ENCODE assay signal across 1 mouse cellular context in the genomic region with DNA sequence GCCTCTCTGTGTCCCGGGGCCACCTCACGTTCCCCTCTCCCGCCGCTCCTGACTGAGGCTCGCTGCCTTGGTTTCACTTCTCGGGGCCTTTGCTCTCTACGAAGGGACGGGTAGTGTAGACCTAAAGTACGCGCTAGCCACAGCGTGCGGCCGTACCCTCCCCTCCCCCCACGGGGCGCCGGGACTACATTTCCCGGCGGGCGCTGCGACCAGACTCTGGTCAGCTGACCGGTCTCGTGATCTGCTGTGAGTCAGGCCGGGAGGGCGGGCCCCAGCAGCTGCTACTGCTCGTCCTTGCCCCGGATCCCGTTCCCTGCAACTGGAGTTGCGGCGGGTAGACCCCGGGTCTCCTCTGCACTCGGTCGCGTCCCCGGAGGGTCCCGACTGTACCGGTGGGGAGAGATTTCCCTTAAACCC.
TF ChIP-seq lines count a peak whose summit lies in the region.

No protein-coding gene starts in this region.

TF ChIP-seq in MEL, 35 proteins besides CTCF, POLR2A, EP300 and RAD21 (continued from another document):
- TF ChIP-seq TCF12 (IDR thresholded peaks at IDR 0.05; ENCODE audit: low read depth, low read length) = peak; percentile 61
- TF ChIP-seq ETS1 (IDR thresholded peaks at IDR 0.05; ENCODE audit: low read depth, low read length) = peak; percentile 85
- TF ChIP-seq TBP (IDR thresholded peaks at IDR 0.05; ENCODE audit: low read depth, low read length) = peak; percentile 39; the same call in 1 of the 2 replicates
- no peak for TF ChIP-seq TAL1 (IDR thresholded peaks at IDR 0.05; ENCODE audit: low read length)
- no peak for TF ChIP-seq ZNF384 (IDR thresholded peaks at IDR 0.05; ENCODE audit: low read depth, low read length)
- TF ChIP-seq MAZ (IDR thresholded peaks at IDR 0.05; ENCODE audit: low read depth, low read length) = peak; percentile 17; the same call in 1 of the 2 replicates
- TF ChIP-seq RCOR1 (IDR thresholded peaks at IDR 0.05; ENCODE audit: low read depth, low read length) = no peak
- TF ChIP-seq CHD1 (IDR thresholded peaks at IDR 0.05; ENCODE audit: low read depth, low read length) = no peak
- TF ChIP-seq ZMIZ1 (IDR thresholded peaks at IDR 0.05; ENCODE audit: low read depth, low read length) = 0 out of 2 replicates have a peak, but pooled peaks have one; percentile 43
- no peak for TF ChIP-seq JUND (IDR thresholded peaks at IDR 0.05; ENCODE audit: low read depth, low read length)
- peak; percentile 87 for TF ChIP-seq BHLHE40 (IDR thresholded peaks at IDR 0.05; ENCODE audit: borderline replicate concordance, low read depth, low read length)
- TF ChIP-seq SIN3A (IDR thresholded peaks at IDR 0.05; ENCODE audit: low read length) = peak; percentile 99
- TF ChIP-seq USF1 (IDR thresholded peaks at IDR 0.05; ENCODE audit: low read depth, low read length) = peak; percentile 99
- TF ChIP-seq ELF1 (IDR thresholded peaks at IDR 0.05; ENCODE audit: low read depth, low read length) = peak; percentile 38; the same call in 1 of the 2 replicates
- TF ChIP-seq KAT2A (conservative IDR thresholded peaks at IDR 0.05; ENCODE audit: low read depth, low read length) = peak; percentile 87; the same call in 1 of the 2 replicates
- TF ChIP-seq MAFK (IDR thresholded peaks at IDR 0.05; ENCODE audit: borderline replicate concordance, low read depth, low read length) = no peak
- TF ChIP-seq MEF2A (IDR thresholded peaks at IDR 0.05; ENCODE audit: extremely low read depth, insufficient replicate concordance, low read depth, low read length, poor library complexity, severe bottlenecking) = no peak
- 0 out of 2 replicates have a peak, but pooled peaks have one; percentile 37 for TF ChIP-seq MYB (IDR thresholded peaks at IDR 0.05; ENCODE audit: low read depth, low read length)
- peak; percentile 96 for TF ChIP-seq HCFC1 (IDR thresholded peaks at IDR 0.05; ENCODE audit: low read depth, low read length)
- TF ChIP-seq NRF1 (IDR thresholded peaks at IDR 0.05; ENCODE audit: insufficient read depth, low read depth, low read length, poor library complexity, severe bottlenecking) = 0 out of 2 replicates have a peak, but pooled peaks have one; percentile 43
- no peak for TF ChIP-seq ZC3H11A (IDR thresholded peaks at IDR 0.05; ENCODE audit: low read depth, low read length)
- 0 out of 2 replicates have a peak, but pooled peaks have one; percentile 87 for TF ChIP-seq UBTF (IDR thresholded peaks at IDR 0.05; ENCODE audit: borderline replicate concordance, insufficient read depth, low read depth, low read length)
- peak; percentile 64 for TF ChIP-seq NELFE (IDR thresholded peaks at IDR 0.05; ENCODE audit: low read depth, low read length)
